Mouse (Mus musculus) layer of hippocampus, adult 8-10 months (tissue): ENCODE results near the gene Ppie. TPM values are rescaled to one million over a fixed set of nuclear protein-coding genes. Genes with fewer than 3 reads are reported as not detected.
"Not testable (repeated sequence)": the region's sequence is repeated elsewhere in the genome, so short reads cannot be mapped to it uniquely, and the experiment has no call there.

Experiments used
- DNase-seq, 2 experiments: peaks; one replicate each; pipeline ENCODE4 v3.0.0; 2022; ENCODE audit warnings: low spot score in 2 of 2
- total RNA-seq, 4 experiments: library from RNA; stranded (reverse); gene quantifications; 2 replicates each; pipeline ENCODE4 v1.2.4; 2022

Gene Ppie
- total RNA-seq, 4 experiments from 2014 or later, result 20.0 to 23.1 (median 20.4) TPM

- not testable (repeated sequence) for DNase-seq
Observed at GRCm38 (mm10) chr4:123114651-123115050, 25.1 kb downstream of the Ppie start.

- no peak for DNase-seq
Observed at GRCm38 (mm10) chr4:123112216-123112764, 27.5 kb downstream of the Ppie start.

GRCm38 (mm10) chr4:123111275-123111983 lies 28.3 kb downstream of the Ppie start:
- DNase-seq, result not testable (repeated sequence)

GRCm38 (mm10) chr4:123110751-123111150 lies 29.0 kb downstream of the Ppie start:
- DNase-seq, result no peak

GRCm38 (mm10) chr4:123108056-123108455 lies 31.7 kb downstream of the Ppie start:
- no peak for DNase-seq

GRCm38 (mm10) chr4:123106864-123107263 lies 32.9 kb downstream of the Ppie start:
- no peak for DNase-seq

- DNase-seq, result not testable (repeated sequence)
Observed at GRCm38 (mm10) chr4:123105929-123106328, 33.8 kb downstream of the Ppie start.

GRCm38 (mm10) chr4:123105451-123105790 lies 34.3 kb downstream of the Ppie start:
- no peak for DNase-seq

- DNase-seq, result no peak
Observed at GRCm38 (mm10) chr4:123104651-123105450, 34.9 kb downstream of the Ppie start, which contains the start of gene Bmp8b. Gene Bmp8b, plus strand, starts transcription at chr4:123105165.

- DNase-seq, result no peak
Observed at GRCm38 (mm10) chr4:123093869-123094268, 45.9 kb downstream of the Ppie start.

- DNase-seq, result no peak
Observed at GRCm38 (mm10) chr4:123093064-123093776, 46.5 kb downstream of the Ppie start.

- DNase-seq, result no peak
Observed at GRCm38 (mm10) chr4:123092621-123093020, 47.1 kb downstream of the Ppie start.

- no peak for DNase-seq
Observed at GRCm38 (mm10) chr4:123086381-123086780, 53.4 kb downstream of the Ppie start.

GRCm38 (mm10) chr4:123085290-123085689 lies 54.5 kb downstream of the Ppie start:
- no peak for DNase-seq

GRCm38 (mm10) chr4:123083323-123083902 lies 56.3 kb downstream of the Ppie start:
- no peak for DNase-seq

GRCm38 (mm10) chr4:123082283-123083163 lies 57.2 kb downstream of the Ppie start:
- DNase-seq, result peak in 1 of 2 experiments; percentile 55

- no peak for DNase-seq
Observed at GRCm38 (mm10) chr4:123080791-123081190, 59.0 kb downstream of the Ppie start.

GRCm38 (mm10) chr4:123078231-123078630 lies 61.5 kb downstream of the Ppie start:
- DNase-seq, result no peak
